Mouse (Mus musculus) left cerebral cortex, adult 9 months (tissue): ENCODE measurements at regions not wholly inside any gene's neighbourhood (a gene's known extent, or its start where the extent isn't known, plus 50 kb on each side); places are given as distances from the start of the nearest gene placed in this dataset.

Source experiments
- DNase-seq, 2 experiments: peaks; one replicate each; pipeline ENCODE4 v3.0.0; 2022; ENCODE audit warnings: low spot score in 2 of 2

DNA sequence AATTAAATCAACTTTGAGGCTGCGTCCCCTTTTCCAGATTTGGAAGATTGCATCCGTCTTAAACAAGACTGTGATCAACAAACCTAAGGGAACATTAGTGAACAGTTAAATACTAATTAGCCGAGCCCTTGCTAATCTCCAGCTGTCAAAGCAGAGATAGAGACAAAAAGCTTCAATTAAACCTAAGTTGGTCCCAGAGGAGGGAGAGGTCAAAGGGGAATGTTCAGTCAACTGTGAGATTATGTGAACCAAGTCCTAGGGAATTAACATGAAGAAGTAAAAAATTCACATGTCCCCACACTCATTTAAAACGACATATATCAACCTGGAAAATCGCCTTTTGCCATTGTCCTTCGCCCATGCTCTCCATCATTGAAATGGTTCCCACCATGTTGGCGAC lies 59.7 kb upstream of the Tbx20 start:
- no peak for DNase-seq

- DNase-seq: no peak
These were observed 74.1 kb upstream of the Tbx20 start for GRCm38 (mm10) chr9:24848210-24848609.

GRCm38 (mm10) chr9:24859459-24859858 lies 85.4 kb upstream of the Tbx20 start:
- no peak for DNase-seq

GRCm38 (mm10) chr9:24866390-24867173 lies 92.5 kb upstream of the Tbx20 start:
- no peak for DNase-seq

DNA sequence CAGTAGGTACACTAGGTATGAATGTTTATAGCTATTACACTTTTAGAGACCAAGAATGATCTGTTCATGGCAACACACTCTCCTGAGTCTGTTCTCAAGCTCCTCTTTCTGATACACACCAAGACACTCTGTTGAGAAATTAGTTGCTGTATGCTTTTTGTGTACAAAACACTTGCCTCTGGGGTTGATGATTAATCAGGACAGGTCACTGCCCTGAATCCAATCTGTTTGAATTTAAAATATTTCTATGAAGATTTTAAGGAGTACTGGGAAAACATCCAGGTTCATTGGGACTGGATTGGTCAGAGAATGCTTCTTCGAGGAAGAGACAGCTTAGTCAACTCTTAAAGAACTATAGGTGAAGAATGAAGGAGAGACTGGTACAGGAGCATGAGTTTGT lies 94.6 kb upstream of the Tbx20 start:
- no peak for DNase-seq

DNA sequence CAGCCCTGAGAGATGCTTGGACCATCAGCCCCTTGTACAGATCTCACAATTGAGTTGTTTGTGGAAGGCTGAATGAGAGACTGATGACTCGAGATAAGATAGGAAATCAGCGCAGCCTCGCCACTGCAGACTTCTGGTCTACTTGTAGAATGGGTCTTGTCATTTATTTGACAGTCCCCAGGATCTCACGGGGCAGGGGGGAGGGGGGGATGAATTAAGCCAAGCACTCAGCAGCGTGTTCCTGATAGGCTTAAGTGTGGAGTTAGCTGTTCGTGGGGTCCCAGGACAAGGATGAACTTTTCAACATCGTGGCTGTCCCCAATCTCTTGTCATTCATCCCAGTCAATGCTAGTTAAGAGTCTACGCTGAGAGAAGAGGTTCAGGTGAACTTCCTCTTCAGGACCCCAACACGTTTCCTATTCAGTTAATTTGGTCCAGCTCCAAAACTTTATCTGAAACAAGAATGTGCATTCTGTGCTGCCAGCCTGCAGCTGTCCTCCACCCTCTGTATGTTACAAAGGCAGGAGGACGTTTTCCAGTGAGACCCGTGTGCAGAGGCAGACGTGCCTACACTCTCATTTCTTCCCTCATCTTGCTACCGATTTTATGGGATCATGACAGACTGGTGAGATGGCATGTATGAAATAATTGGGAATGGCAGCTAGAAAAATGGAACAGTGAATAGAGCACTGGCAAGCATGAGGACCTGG lies 100.5 kb upstream of the Tbx20 start:
- DNase-seq: no peak

DNA sequence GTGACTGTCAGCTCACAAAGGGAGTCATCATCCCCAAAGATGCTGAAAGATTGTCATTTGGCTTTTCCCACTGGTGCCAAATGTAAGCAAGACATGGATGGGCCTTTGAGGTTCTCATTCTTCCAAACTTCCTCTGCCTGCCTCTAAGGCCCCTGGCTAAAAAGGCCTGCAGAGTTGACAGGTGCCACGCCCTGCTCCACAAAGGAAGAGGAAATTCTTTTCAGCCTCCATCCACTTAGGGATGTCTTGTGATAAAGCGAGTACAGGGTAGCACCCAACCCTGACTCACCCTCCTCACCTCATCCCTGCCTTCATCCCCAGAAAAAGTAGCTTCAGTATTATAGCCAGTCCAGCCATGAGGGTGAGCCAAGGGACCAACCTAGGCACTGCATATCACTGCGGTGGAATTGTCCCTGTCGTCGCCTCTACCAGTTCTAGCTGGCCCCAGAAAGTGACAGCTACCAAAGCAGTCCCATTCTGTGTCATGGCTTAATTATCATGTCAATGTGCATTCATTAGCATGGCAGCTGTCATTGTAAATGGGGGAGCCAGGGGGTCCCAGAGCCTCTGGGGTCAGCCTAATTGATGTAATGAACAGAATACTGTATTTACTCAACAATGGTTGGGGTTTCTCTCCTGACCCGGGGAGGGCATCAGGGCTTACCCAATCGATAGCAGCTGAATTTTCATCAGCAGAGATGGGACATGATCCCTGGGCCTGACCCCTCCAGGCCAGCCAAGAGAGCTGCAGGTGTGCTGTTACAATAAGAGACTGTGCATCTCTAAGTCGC lies 104.5 kb upstream of the Tbx20 start:
- DNase-seq: no peak

- DNase-seq: no peak
These were observed 105.6 kb upstream of the Tbx20 start for GRCm38 (mm10) chr9:24879662-24880061.

DNA sequence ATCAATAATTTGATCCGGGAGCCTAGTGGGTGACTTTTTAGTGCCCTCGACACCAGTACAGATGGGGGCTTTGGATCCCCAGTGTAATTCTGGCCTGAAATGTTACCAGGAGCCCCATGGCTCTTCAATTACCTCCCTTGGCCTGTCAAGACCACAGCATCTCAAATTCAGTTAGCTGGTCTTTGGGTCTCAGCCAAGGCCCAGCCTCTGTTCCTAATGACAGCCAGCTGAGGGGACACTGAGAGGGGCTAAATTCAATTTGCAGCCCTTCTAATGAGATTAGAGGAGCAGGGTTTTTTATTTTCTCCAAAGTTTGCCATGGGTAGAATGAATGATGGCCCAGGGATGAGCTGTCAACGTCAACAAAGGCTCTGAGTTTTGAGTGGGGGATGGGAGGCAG lies 109.9 kb upstream of the Tbx20 start:
- no peak for DNase-seq

GRCm38 (mm10) chr9:24888282-24888681 lies 114.2 kb upstream of the Tbx20 start:
- DNase-seq: no peak

- no peak for DNase-seq
These were observed 122.6 kb upstream of the Tbx20 start for GRCm38 (mm10) chr9:24896498-24897261.

DNA sequence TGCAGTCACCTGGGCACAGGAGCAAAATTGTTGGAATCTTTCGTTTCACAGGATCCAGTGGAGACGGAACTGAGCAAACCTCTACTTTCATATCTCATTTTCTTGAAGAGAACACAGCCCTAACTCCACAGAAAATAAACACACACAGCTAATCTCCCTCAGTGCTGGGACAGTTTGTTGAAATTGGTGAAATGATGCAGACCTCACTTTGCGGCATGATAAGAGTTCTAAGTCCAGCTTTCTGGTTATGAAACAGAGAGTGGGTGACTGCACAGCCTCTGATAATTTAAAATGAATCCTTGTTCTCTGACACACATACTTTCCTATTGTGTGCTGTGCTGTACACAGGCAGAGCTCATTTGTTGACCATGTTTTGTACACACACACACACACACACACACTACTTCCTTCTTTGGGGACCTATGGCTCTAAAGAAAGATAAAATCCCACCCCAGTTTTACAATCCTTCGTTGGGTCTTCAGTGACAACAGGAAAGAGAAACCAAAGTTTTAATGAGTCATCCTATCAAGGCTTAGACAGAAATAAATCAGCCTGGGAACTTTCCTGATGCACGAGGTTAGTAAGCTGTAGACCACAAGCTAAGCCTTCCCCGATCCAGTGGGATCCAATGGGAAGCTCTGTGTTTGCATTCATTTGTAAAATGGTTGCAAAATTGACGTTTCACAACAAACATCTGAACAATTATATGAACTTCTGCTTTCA lies 125.3 kb upstream of the Tbx20 start:
- DNase-seq: no peak

GRCm38 (mm10) chr9:24903706-24904105 lies 129.6 kb upstream of the Tbx20 start:
- DNase-seq: no peak

DNA sequence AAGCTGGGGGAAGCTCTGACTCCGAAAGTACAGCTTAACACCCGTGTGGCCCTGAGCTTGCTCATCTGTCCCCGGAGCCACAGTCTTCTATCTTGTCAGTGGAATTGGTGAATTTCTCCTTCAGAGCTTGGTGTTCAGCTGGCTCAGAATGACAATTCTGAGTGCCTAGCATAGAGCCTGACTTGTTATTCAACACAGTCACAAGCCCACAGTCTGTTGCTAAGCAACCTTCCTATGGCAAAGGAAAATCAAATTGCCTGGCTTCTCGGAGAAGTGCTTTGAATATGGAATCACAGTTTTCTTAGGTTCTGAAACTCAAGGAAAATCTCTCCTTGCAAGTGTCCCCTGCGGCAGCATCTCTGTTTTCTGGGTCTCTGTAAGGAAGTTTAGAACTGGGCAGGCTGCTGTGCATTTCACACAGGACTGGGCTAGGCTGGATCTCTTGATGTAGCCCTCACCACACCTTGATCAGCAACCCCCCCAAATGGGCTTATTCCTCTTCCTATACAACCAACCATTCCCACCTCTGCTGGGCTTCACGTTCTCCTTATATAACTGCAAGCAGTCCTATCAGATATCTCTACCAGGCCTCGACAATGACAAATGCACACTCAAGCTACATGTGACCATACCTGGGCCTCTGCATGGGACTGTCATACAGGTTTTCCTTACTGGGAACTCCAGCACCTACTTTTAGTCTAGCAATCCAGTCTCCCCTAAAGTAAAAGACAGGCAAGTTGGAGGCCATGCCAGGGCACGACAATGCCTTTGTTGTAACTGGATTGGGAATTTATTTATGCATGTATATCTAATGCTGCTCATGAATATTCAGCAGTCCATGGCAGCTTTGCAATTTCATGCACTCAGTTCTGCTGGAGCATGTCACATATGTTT lies 135.2 kb upstream of the Tbx20 start:
- DNase-seq: peak; percentile 19 to 39

DNA sequence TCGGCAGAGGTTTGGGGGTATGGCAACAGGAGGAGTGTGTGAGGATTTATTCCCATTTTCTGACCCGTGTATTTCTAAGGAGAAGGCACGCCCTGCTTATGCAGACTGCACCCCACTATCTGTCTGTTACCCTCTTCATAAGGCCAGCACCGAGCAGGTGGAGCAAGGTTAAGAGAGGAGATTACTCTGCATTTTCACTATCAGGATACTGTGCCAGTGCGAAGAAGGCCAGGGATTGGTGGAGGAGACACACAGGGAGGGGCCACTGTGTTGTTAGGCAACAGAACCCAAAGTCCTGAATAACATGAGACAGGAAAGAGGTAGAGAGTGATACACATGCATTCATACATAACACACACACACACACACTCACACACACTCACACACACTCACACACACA lies 136.6 kb upstream of the Tbx20 start:
- DNase-seq: no peak

DNA sequence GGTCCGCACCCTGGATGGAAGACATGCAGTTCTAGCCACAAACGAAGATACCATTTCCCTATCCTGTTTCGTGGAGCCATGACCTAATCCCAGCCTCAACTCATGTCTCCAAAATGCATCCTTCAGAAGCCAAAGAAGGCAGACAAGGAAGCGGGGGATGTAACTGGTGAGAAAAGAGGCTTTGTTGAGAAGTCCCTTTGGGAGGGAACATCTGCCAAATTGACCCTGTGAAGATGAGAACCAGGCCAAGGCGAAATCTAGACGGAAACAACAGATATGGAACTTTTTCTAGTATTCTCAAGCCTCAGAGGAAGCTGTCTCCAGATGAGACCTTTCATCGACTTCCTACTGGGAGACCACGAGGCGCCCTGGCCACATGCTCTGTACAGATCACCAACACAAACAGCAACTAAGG lies 145.9 kb upstream of the Tbx20 start:
- no peak for DNase-seq

- no peak for DNase-seq
These were observed 148.2 kb upstream of the Tbx20 start for GRCm38 (mm10) chr9:24922051-24922860.

GRCm38 (mm10) chr9:24923514-24923913 lies 149.4 kb upstream of the Tbx20 start:
- no peak for DNase-seq

GRCm38 (mm10) chr9:24937731-24938130 lies 151.5 kb upstream of the Gm10181 start:
- DNase-seq: no peak
